Mouse (Mus musculus) ES-Bruce4 (cell line): ENCODE data around the gene Mroh2a. TPM values are rescaled to one million over a fixed set of nuclear protein-coding genes. Genes with fewer than 3 reads are reported as not detected.
"Not testable (repeated sequence)": the region's sequence is repeated elsewhere in the genome, so short reads cannot be mapped to it uniquely, and the experiment has no call there.

ENCODE experiments used
- H3K27ac ChIP-seq: 2 replicates; pipeline ENCODE4 v1.5.1; 2012; ENCODE audit warnings: low read length, inconsistent platforms; ENCODE audit not compliant: insufficient read depth
- H3K27me3 ChIP-seq: 2 replicates; pipeline ENCODE4 v1.6.1; 2012; ENCODE audit warnings: mild to moderate bottlenecking, low read length, inconsistent platforms; ENCODE audit not compliant: control insufficient read depth, poor library complexity, insufficient read depth, severe bottlenecking
- H3K36me3 ChIP-seq: 2 replicates; pipeline ENCODE4 v1.6.1; 2012; ENCODE audit warnings: inconsistent platforms, mild to moderate bottlenecking, low read length, moderate library complexity; ENCODE audit not compliant: control insufficient read depth, poor library complexity, insufficient read depth, severe bottlenecking
- H3K4me1 ChIP-seq: one replicate; pipeline ENCODE4 v1.8.1; 2011; ENCODE audit warnings: low read length; ENCODE audit not compliant: control insufficient read depth, insufficient read depth
- H3K4me3 ChIP-seq: 2 replicates; pipeline ENCODE4 v1.5.1; 2011; ENCODE audit warnings: low read depth, mild to moderate bottlenecking, low read length
- H3K9ac ChIP-seq: 2 replicates; pipeline ENCODE4 v1.6.1; 2012; ENCODE audit warnings: low read depth, mild to moderate bottlenecking, inconsistent platforms; ENCODE audit not compliant: poor library complexity, severe bottlenecking
- H3K9me3 ChIP-seq: replicated peaks from 2 replicates; pipeline ENCODE4 v1.6.1; 2012; ENCODE audit warnings: mild to moderate bottlenecking, low read length, inconsistent platforms; ENCODE audit not compliant: control insufficient read depth, poor library complexity, insufficient read depth, severe bottlenecking
- CTCF ChIP-seq: IDR thresholded peaks from one replicate; pipeline ENCODE4 v1.8.1; 2011; ENCODE audit warnings: low read depth, low read length
- EP300 ChIP-seq: IDR thresholded peaks from 2 replicates; pipeline ENCODE4 v1.6.1; 2011; ENCODE audit warnings: low read depth, low read length; ENCODE audit not compliant: insufficient read depth
- POLR2A ChIP-seq: IDR thresholded peaks from one replicate; pipeline ENCODE4 v1.8.1; 2011; ENCODE audit warnings: low read length; ENCODE audit not compliant: insufficient read depth
- polyA plus RNA-seq: library from polyadenylated mRNA; stranded (reverse); fragments of >200 nt; gene quantifications from 2 replicates; pipeline ENCODE4 v1.2.4, GENCODE M21; 2011; ENCODE audit warnings: low read depth; ENCODE audit not compliant: missing spikeins, insufficient read depth, insufficient read length

The Mroh2a gene
- polyA plus RNA-seq, 1 experiment, result not detected

DNA sequence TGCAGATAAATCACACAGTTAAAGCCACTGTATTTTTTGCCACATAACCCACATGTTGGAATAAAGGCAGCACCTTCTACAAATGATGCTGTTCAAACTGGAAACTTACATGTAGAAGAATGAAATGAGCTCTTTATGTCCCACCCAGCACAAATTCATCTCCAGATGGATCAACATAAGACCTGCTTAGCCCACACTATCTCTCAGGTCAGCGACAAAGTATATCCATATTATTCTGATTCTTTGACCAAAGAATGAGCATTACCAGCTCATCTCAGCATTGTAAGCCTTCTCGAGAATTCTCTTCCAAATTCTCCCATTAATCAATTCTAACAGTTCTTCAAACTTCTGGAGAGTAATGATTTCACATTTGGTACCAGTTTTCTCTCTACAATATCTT lies 4.6 kb upstream of the Mroh2a start:
- Histone ChIP-seq H3K4me3 (no peak overlapping the region), H3K9me3 (peaks cover 4% of the 10 kb centered on the region), H3K27me3 (no peaks in the 10 kb centered on the region), H3K36me3 (no peaks in the 10 kb centered on the region), H3K9ac (no peak overlapping the region), H3K27ac (no peak overlapping the region), H3K4me1 (no peaks in the 10 kb centered on the region)
- TF ChIP-seq POLR2A (no peak), CTCF (no peak), EP300 (no peak)

DNA sequence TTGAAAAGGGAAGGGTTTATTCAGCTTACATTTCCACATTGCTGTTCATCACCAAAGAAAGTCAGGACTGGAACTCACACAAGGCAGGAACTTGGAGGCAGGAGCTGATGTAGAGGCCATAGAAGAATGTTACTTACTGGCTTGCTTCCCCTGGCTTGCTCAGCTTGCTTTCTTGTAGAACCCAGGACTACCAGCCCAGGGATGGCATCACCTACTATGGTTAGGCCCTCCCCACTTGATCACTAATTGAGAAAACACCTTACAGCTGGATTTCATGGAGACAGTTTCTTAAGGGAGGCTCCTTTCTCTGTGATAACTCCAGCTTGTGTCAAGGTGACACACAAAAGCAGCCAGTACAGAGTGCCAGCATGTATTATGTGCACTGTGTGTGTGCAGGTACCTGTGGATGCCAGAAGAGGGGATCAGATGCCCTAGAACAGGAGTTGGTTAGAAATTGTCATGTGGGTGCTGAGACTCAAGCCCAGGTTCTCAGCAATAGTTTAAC lies 3.7 kb upstream of the Mroh2a start:
- H3K4me1 ChIP-seq, H3K4me3 ChIP-seq, H3K9me3 ChIP-seq, H3K27me3 ChIP-seq, H3K9ac ChIP-seq, H3K36me3 ChIP-seq, H3K27ac ChIP-seq: not testable (repeated sequence)

DNA sequence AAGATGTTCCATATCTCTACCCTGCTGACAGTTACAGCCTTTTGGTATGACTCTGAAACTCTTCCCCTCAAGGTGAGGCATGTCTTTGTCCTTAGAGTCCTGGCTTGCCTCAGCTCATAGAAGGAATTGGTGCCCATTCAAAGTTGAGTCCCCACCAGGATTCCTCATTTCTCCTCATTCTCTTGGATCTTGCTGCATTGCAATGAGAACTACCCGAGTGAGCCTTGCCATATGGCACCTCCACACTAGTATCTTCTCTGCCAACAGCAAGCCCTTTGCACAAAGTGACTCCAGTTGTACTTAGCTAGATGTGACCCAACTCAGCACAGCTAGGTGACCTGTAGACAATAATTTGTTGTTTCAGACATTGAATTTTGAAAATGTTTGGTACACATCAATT lies 3.2 kb upstream of the Mroh2a start:
- Histone ChIP-seq H3K9me3 (no peaks in the 10 kb centered on the region; the same call in 1 of the 2 replicates), H3K4me1 (no peaks in the 10 kb centered on the region), H3K9ac (no peak overlapping the region), H3K27me3 (no peaks in the 10 kb centered on the region), H3K36me3 (no peaks in the 10 kb centered on the region), H3K4me3 (no peak overlapping the region), H3K27ac (no peak overlapping the region)
- TF ChIP-seq POLR2A (no peak), CTCF (no peak), EP300 (no peak)

DNA sequence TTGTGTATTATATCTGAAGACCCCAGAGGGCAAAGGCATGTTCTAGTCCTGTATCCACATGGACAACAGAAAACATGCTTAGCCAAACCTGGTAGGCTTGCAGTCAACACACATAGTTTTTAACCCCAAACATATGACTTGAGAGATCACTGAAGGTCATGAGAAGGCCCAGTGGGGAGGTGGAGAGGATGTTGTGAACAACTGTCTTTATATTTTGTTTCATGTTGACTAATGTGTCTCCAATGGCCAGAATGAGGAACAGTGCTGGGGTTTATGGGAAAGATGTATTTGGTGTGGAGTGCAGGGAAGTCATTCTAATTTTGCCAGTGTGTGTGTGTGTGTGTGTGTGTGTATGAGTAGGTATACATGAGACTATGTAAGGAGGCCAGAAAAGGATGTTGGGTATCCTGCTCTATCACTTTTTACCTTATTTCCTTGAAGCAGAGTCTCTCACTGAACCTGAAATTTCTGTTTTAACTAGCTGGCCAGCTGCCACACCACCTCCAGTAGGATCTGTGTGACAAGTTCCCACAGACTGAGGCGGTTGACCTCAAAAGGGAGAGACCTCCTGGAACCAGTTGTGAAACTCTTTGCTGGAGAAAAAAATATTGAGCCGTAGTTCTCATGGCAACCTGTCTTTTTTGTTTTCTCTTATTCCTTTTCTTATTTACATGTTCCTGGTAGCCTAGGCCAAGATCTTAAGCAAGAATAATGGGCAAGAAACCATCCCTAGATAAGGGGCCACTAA lies 2.6 kb upstream of the Mroh2a start:
- Histone ChIP-seq H3K9ac (no peak overlapping the region), H3K4me1 (no peaks in the 10 kb centered on the region), H3K36me3 (no peaks in the 10 kb centered on the region), H3K27ac (no peak overlapping the region), H3K9me3 (no peaks in the 10 kb centered on the region; the same call in 1 of the 2 replicates), H3K4me3 (no peak overlapping the region), H3K27me3 (no peaks in the 10 kb centered on the region)
- no peak for TF ChIP-seq EP300
- no peak for TF ChIP-seq CTCF
- TF ChIP-seq POLR2A, result no peak

DNA sequence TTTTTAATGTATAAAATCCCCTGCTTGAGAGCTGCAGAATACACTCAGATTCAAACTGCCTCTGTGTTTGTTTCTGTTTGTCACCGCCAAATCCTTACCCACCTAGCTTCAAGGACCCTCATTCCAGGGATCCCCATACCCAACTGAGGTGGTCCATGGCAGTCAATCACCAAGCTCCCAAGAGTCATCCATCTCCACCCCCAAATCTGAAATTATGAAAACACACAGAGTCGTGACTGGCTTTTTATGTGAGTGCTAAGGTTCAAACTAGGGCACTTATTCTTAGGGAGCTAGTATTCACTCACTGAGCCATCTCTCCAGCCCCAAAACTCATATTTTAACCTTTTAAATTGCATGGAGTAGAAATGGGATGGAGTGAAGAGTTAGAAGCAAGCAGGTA lies 1.5 kb upstream of the Mroh2a start:
- not testable (repeated sequence) for H3K27ac ChIP-seq, H3K4me3 ChIP-seq, H3K36me3 ChIP-seq, H3K9me3 ChIP-seq, H3K27me3 ChIP-seq, H3K9ac ChIP-seq, H3K4me1 ChIP-seq

DNA sequence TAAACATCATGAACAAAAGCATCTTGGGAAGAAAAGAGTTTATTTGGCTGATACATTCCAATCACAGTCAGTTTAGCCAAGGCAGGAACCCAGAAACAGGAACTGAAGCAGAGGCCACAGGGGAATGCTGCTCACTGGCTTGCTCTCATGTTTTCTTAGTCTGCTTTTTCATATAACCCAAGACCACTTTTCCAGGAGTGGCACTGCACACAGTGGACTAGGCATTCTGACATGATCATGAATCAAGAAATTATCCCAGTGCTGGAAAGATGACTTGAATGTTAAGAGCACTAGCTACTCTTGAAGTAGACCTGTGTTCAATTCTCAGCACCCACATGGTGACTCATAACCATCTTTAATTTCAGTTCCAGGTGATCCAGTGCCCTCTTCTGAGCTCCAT lies 1.0 kb upstream of the Mroh2a start:
- H3K4me3 ChIP-seq, result no peak overlapping the region
- no peak overlapping the region for H3K9ac ChIP-seq
- H3K27me3 ChIP-seq, result no peaks in the 10 kb centered on the region
- no peaks in the 10 kb centered on the region for H3K4me1 ChIP-seq
- H3K9me3 ChIP-seq, result no peaks in the 10 kb centered on the region; the same call in 1 of the 2 replicates
- H3K27ac ChIP-seq, result no peak overlapping the region
- TF ChIP-seq POLR2A, result no peak
- TF ChIP-seq EP300, result no peak
- H3K36me3 ChIP-seq, result no peaks in the 10 kb centered on the region
